Mouse (Mus musculus) kidney, postnatal 0 days (tissue): ENCODE data around the gene Smim24. TPM values are rescaled to one million over a fixed set of nuclear protein-coding genes. Genes with fewer than 3 reads are reported as not detected.

Experiments used
- ATAC-seq: fragments of 200-750 bp; cut with Nextera tagmentation; replicated peaks from 2 replicates; pipeline ENCODE4 v1.8.0; 2017; ENCODE audit warnings: low read depth, moderate number of reproducible peaks, moderate TSS enrichment, moderate library complexity; ENCODE audit not compliant: low FRiP score
- DNase-seq: peaks from one replicate; pipeline ENCODE4 v3.0.0-alpha.2; 2016; ENCODE audit warnings: low spot score
- H3K27ac ChIP-seq: fragments of 300-500 bp; sonication (generic); 2 replicates; pipeline ENCODE4 v1.5.1; 2014; ENCODE audit warnings: mild to moderate bottlenecking
- H3K27me3 ChIP-seq: fragments of 300-500 bp; sonication (generic); 2 replicates; pipeline ENCODE4 v1.6.1; 2014; ENCODE audit warnings: low read length, mixed read lengths; ENCODE audit not compliant: insufficient read depth
- H3K36me3 ChIP-seq: fragments of 300-500 bp; sonication (generic); 2 replicates; pipeline ENCODE4 v1.6.1; 2014; ENCODE audit warnings: low read length, mixed read lengths; ENCODE audit not compliant: insufficient read depth
- H3K4me1 ChIP-seq: fragments of 300-500 bp; sonication (generic); replicated peaks from 2 replicates; pipeline ENCODE4 v1.6.1; 2014; ENCODE audit warnings: antibody characterized with exemption, low read length, mixed read lengths; ENCODE audit not compliant: insufficient read depth
- H3K4me2 ChIP-seq: fragments of 300-500 bp; sonication (generic); 2 replicates; pipeline ENCODE4 v1.6.1; 2014; ENCODE audit warnings: mild to moderate bottlenecking, low read length, moderate library complexity, mixed read lengths
- H3K4me3 ChIP-seq: fragments of 300-500 bp; sonication (generic); replicated peaks from 2 replicates; pipeline ENCODE4 v1.5.1; 2014; ENCODE audit warnings: low read depth, low read length
- H3K9ac ChIP-seq: fragments of 300-500 bp; sonication (generic); 2 replicates; pipeline ENCODE4 v1.6.1; 2014; ENCODE audit warnings: low read depth, low read length
- H3K9me3 ChIP-seq: fragments of 300-500 bp; sonication (generic); replicated peaks from 2 replicates; pipeline ENCODE4 v1.6.1; 2016; ENCODE audit warnings: low read length, inconsistent platforms, mixed read lengths
- CTCF ChIP-seq: IDR thresholded peaks from 2 replicates; pipeline ENCODE4 v1.5.1; 2016; ENCODE audit warnings: antibody characterized with exemption, low read depth, mild to moderate bottlenecking, moderate library complexity
- WGBS: fragments of 180-500 bp; shearing (Covaris S2); extraction: QIAGEN DNeasy Blood & Tissue Kit; methylation state at CpG from one replicate; pipeline ENCODE4 v1.1.7; 2014; 5-methylcytosine and 5-hydroxymethylcytosine counted together
- polyA plus RNA-seq: library from polyadenylated mRNA; unstranded; fragments of >200 nt; fragmentation: Nextera tagmentation; extraction: Ambion mirVana; gene quantifications from 2 replicates; pipeline ENCODE4 v1.2.1, GENCODE M21; 2015

Gene Smim24
- polyA plus RNA-seq, 1 experiment from 2014 or later: 62.4 TPM

GRCm38 (mm10) chr10:81404720-81405119 is 11.9 kb downstream of the Smim24 start:
- H3K27ac ChIP-seq: no peak overlapping the region
- H3K9ac ChIP-seq: no peak overlapping the region
- no peaks in the 10 kb centered on the region for H3K9me3 ChIP-seq
- 66% methylated on average over 18 of the region's 18 CpGs for WGBS
- no peak for TF ChIP-seq CTCF
- DNase-seq: no peak
- ATAC-seq: no peak
- peaks cover 44% of the 10 kb centered on the region for H3K36me3 ChIP-seq
- H3K4me2 ChIP-seq: no peak overlapping the region
- no peak overlapping the region for H3K4me3 ChIP-seq
- H3K27me3 ChIP-seq: no peaks in the 10 kb centered on the region
- H3K4me1 ChIP-seq: peaks cover 49% of the 10 kb centered on the region

GRCm38 (mm10) chr10:81405588-81406201 is 12.8 kb downstream of the Smim24 start:
- Histone ChIP-seq H3K27ac (no peak overlapping the region), H3K4me2 (no peak overlapping the region), H3K9me3 (no peaks in the 10 kb centered on the region), H3K4me3 (no peak overlapping the region), H3K36me3 (peaks cover 34% of the 10 kb centered on the region), H3K27me3 (no peaks in the 10 kb centered on the region), H3K4me1 (peaks cover 51% of the 10 kb centered on the region), H3K9ac (no peak overlapping the region)
- peak; percentile 72 for TF ChIP-seq CTCF
- 60% methylated on average over 13 of the region's 13 CpGs for WGBS
- DNase-seq (no peak), ATAC-seq (no peak)

GRCm38 (mm10) chr10:81406504-81407440 is 13.9 kb downstream of the Smim24 start:
- Histone ChIP-seq H3K27ac (no peak overlapping the region), H3K4me2 (peak overlapping the region; percentile 30; the same call in 1 of the 2 replicates), H3K36me3 (peaks cover 30% of the 10 kb centered on the region), H3K4me3 (no peak overlapping the region), H3K4me1 (peaks cover 48% of the 10 kb centered on the region), H3K27me3 (no peaks in the 10 kb centered on the region), H3K9ac (no peak overlapping the region), H3K9me3 (no peaks in the 10 kb centered on the region)
- TF ChIP-seq CTCF: no peak
- ATAC-seq (no peak), DNase-seq (no peak)
- 55% methylated on average over 24 of the region's 24 CpGs for WGBS

GRCm38 (mm10) chr10:81407539-81408423 is 14.9 kb downstream of the Smim24 start:
- WGBS: 31% methylated on average over 31 of the region's 31 CpGs
- Histone ChIP-seq H3K9me3 (no peaks in the 10 kb centered on the region), H3K4me3 (no peak overlapping the region), H3K9ac (no peak overlapping the region), H3K36me3 (peaks cover 29% of the 10 kb centered on the region), H3K4me2 (peak overlapping the region; percentile 30; the same call in 1 of the 2 replicates), H3K27me3 (no peaks in the 10 kb centered on the region), H3K27ac (peak overlapping the region; percentile 69; the same call in 1 of the 2 replicates), H3K4me1 (peaks cover 48% of the 10 kb centered on the region)
- peak; percentile 16; the same call in 1 of the 2 replicates for ATAC-seq
- peak; percentile 79 for DNase-seq
- TF ChIP-seq CTCF: no peak

- H3K9me3 ChIP-seq: no peaks in the 10 kb centered on the region
- 65% methylated on average over 13 of the region's 13 CpGs for WGBS
- TF ChIP-seq CTCF: no peak
- H3K27ac ChIP-seq: peak overlapping the region; percentile 69
- H3K4me1 ChIP-seq: peaks cover 43% of the 10 kb centered on the region
- H3K4me2 ChIP-seq: no peak overlapping the region
- no peak overlapping the region for H3K9ac ChIP-seq
- DNase-seq (no peak), ATAC-seq (no peak)
- H3K36me3 ChIP-seq: peaks cover 27% of the 10 kb centered on the region
- no peak overlapping the region for H3K4me3 ChIP-seq
- no peaks in the 10 kb centered on the region for H3K27me3 ChIP-seq
Measured at GRCm38 (mm10) chr10:81408424-81408729, 15.5 kb downstream of the Smim24 start.

- Histone ChIP-seq H3K9me3 (no peaks in the 10 kb centered on the region), H3K4me2 (no peak overlapping the region), H3K27me3 (no peaks in the 10 kb centered on the region), H3K27ac (peak overlapping the region; percentile 69), H3K4me3 (no peak overlapping the region), H3K9ac (no peak overlapping the region), H3K36me3 (peaks cover 27% of the 10 kb centered on the region), H3K4me1 (peaks cover 45% of the 10 kb centered on the region)
- ATAC-seq: peak; percentile 59
- DNase-seq: peak; percentile 82
- TF ChIP-seq CTCF: peak; percentile 88
- 15% methylated on average over 9 of the region's 9 CpGs for WGBS
Measured at GRCm38 (mm10) chr10:81408871-81409291, 16.0 kb downstream of the Smim24 start.
